Mouse (Mus musculus) layer of hippocampus, adult 11-12 months (tissue): ENCODE results near the gene Pced1b.
"Not testable (repeated sequence)": the region's sequence is repeated elsewhere in the genome, so short reads cannot be mapped to it uniquely, and the experiment has no call there.

ENCODE experiments used
- DNase-seq: peaks from one replicate; pipeline ENCODE4 v3.0.0; 2022; ENCODE audit warnings: low spot score

Gene Pced1b

GRCm38 (mm10) chr15:97342945-97343344 lies 96.0 kb downstream of the Pced1b start:
- no peak for DNase-seq

GRCm38 (mm10) chr15:97343921-97344320 lies 97.0 kb downstream of the Pced1b start:
- DNase-seq = no peak

GRCm38 (mm10) chr15:97345110-97345509 lies 98.2 kb downstream of the Pced1b start:
- DNase-seq = no peak

- no peak for DNase-seq
Observed at GRCm38 (mm10) chr15:97345917-97346316, 99.0 kb downstream of the Pced1b start.

- no peak for DNase-seq
Observed at GRCm38 (mm10) chr15:97346413-97346812, 99.5 kb downstream of the Pced1b start.

- no peak for DNase-seq
Observed at GRCm38 (mm10) chr15:97346897-97347296, 100.0 kb downstream of the Pced1b start.

GRCm38 (mm10) chr15:97348566-97349315 lies 101.8 kb downstream of the Pced1b start:
- DNase-seq = no peak

- DNase-seq = no peak
Observed at GRCm38 (mm10) chr15:97350528-97350927, 103.6 kb downstream of the Pced1b start.

GRCm38 (mm10) chr15:97351016-97351415 lies 104.1 kb downstream of the Pced1b start:
- peak; percentile 38 for DNase-seq

- DNase-seq = no peak
Observed at GRCm38 (mm10) chr15:97351681-97352080, 104.8 kb downstream of the Pced1b start.

- no peak for DNase-seq
Observed at GRCm38 (mm10) chr15:97355676-97356303, 108.9 kb downstream of the Pced1b start.

GRCm38 (mm10) chr15:97357016-97357415 lies 110.1 kb downstream of the Pced1b start:
- DNase-seq = no peak

GRCm38 (mm10) chr15:97360842-97361770 lies 114.2 kb downstream of the Pced1b start:
- DNase-seq = no peak

- DNase-seq = no peak
Observed at GRCm38 (mm10) chr15:97361771-97362171, 114.9 kb downstream of the Pced1b start.

- not testable (repeated sequence) for DNase-seq
Observed at GRCm38 (mm10) chr15:97364271-97364670, 117.4 kb downstream of the Pced1b start.

- no peak for DNase-seq
Observed at GRCm38 (mm10) chr15:97364968-97365367, 118.1 kb downstream of the Pced1b start.

- no peak for DNase-seq
Observed at GRCm38 (mm10) chr15:97368035-97368608, 121.2 kb downstream of the Pced1b start.

- no peak for DNase-seq
Observed at GRCm38 (mm10) chr15:97368631-97369030, 121.7 kb downstream of the Pced1b start.

- no peak for DNase-seq
Observed at GRCm38 (mm10) chr15:97369144-97369543, 122.2 kb downstream of the Pced1b start.

- no peak for DNase-seq
Observed at GRCm38 (mm10) chr15:97370880-97371279, 124.0 kb downstream of the Pced1b start.

- DNase-seq = not testable (repeated sequence)
Observed at GRCm38 (mm10) chr15:97372043-97372442, 125.1 kb downstream of the Pced1b start.

- DNase-seq = no peak
Observed at GRCm38 (mm10) chr15:97372611-97373131, 125.8 kb downstream of the Pced1b start.
